Mouse (Mus musculus) left cerebral cortex, adult 2 months (tissue): ENCODE data around the gene Rhog. TPM values are rescaled to one million over a fixed set of nuclear protein-coding genes. Genes with fewer than 3 reads are reported as not detected.

Source experiments
- DNase-seq, 2 experiments: peaks; one replicate each; pipeline ENCODE4 v3.0.0; 2021 to 2022; ENCODE audit warnings: low spot score in 2 of 2, mixed read lengths in 1 of 2; ENCODE audit errors: extremely low spot score in 1 of 2
- H3K27ac ChIP-seq: fragments of 200-600 bp; 2 replicates; pipeline ENCODE4 v1.8.1; 2022
- H3K4me3 ChIP-seq: fragments of 200-600 bp; 2 replicates; pipeline ENCODE4 v1.8.1; 2022
- CTCF ChIP-seq: fragments of 200-600 bp; IDR thresholded peaks from 2 replicates; pipeline ENCODE4 v1.8.1; 2022; ENCODE audit warnings: antibody characterized with exemption, mild to moderate bottlenecking, moderate library complexity
- intact Hi-C: fragments of 180-260 bp; cut with DNase I; formaldehyde crosslinking; loops from one replicate; pipeline ENCODE4 v1.15.1; 2025
- total RNA-seq, 2 experiments: library from RNA; stranded (reverse); gene quantifications; 2 replicates each; pipeline ENCODE4 v1.2.3; 2021

The Rhog gene
- total RNA-seq, 2 experiments from 2014 or later = 19.2 to 21.7 TPM

GRCm38 (mm10) chr7:102238686-102239286 is 17.1 kb downstream of the Rhog start:
- no peak for TF ChIP-seq CTCF
- DNase-seq = no peak
- Histone ChIP-seq H3K4me3 (no peak overlapping the region), H3K27ac (peak overlapping the region; percentile 19; the same call in 1 of the 2 replicates)
- intact Hi-C loops = no loop called here

- Histone ChIP-seq H3K27ac (no peak overlapping the region), H3K4me3 (no peak overlapping the region)
- intact Hi-C loops = no loop called here
- no peak for DNase-seq
- TF ChIP-seq CTCF = no peak
Observed at GRCm38 (mm10) chr7:102233059-102233458, 22.8 kb downstream of the Rhog start.

GRCm38 (mm10) chr7:102229814-102230213 is 26.0 kb downstream of the Rhog start:
- intact Hi-C loops = no loop called here
- TF ChIP-seq CTCF = no peak
- H3K27ac ChIP-seq = no peak overlapping the region
- no peak overlapping the region for H3K4me3 ChIP-seq
- no peak for DNase-seq

- H3K4me3 ChIP-seq = no peak overlapping the region
- intact Hi-C loops = no loop called here
- DNase-seq = no peak
- no peak for TF ChIP-seq CTCF
- H3K27ac ChIP-seq = no peak overlapping the region
Observed at GRCm38 (mm10) chr7:102228049-102228670, 27.7 kb downstream of the Rhog start.

GRCm38 (mm10) chr7:102226051-102226450 is 29.8 kb downstream of the Rhog start:
- TF ChIP-seq CTCF = no peak
- H3K4me3 ChIP-seq = no peak overlapping the region
- no peak for DNase-seq
- intact Hi-C loops = no loop called here
- no peak overlapping the region for H3K27ac ChIP-seq

GRCm38 (mm10) chr7:102223883-102224738 is 31.7 kb downstream of the Rhog start:
- TF ChIP-seq CTCF = no peak
- intact Hi-C loops = loop anchor here (5.0 kb wide), 1 partner anchor 42 kb away; no protein-coding TSS in a partner anchor
- no peak for DNase-seq
- Histone ChIP-seq H3K27ac (no peak overlapping the region), H3K4me3 (no peak overlapping the region)

- intact Hi-C loops = loop anchor here (1.0 to 5.0 kb wide), 3 partner anchors 13 to 41 kb away; partner anchors contain the start of genes Nup98 and Pgap2
- peak overlapping the region; percentile 83 for H3K27ac ChIP-seq
- DNase-seq = peak; percentile 60 to 66
- no peak for TF ChIP-seq CTCF
- peak overlapping the region; percentile 76 for H3K4me3 ChIP-seq
Observed at GRCm38 (mm10) chr7:102222830-102223556, 32.9 kb downstream of the Rhog start.

- peak overlapping the region; percentile 76 for H3K4me3 ChIP-seq
- peak overlapping the region; percentile 83 for H3K27ac ChIP-seq
- intact Hi-C loops = loop anchor here (1.0 to 5.0 kb wide), 3 partner anchors 12 to 40 kb away; partner anchors contain the start of genes Nup98 and Pgap2
- peak; percentile 40 for TF ChIP-seq CTCF
- no peak for DNase-seq
Observed at GRCm38 (mm10) chr7:102222336-102222735, 33.5 kb downstream of the Rhog start.

- intact Hi-C loops = loop anchor here (1.0 to 5.0 kb wide), 3 partner anchors 12 to 40 kb away; partner anchors contain the start of genes Nup98 and Pgap2
Observed at GRCm38 (mm10) chr7:102221899-102222298, 34.0 kb downstream of the Rhog start.

GRCm38 (mm10) chr7:102211071-102211470 is 44.8 kb downstream of the Rhog start:
- Histone ChIP-seq H3K4me3 (peak overlapping the region; percentile 54), H3K27ac (peak overlapping the region; percentile 98)
- DNase-seq = no peak
- TF ChIP-seq CTCF = peak; percentile 26
- intact Hi-C loops = no loop called here

More at GRCm38 (mm10) chr7:102221899-102222298, 34.0 kb downstream of the Rhog start:
- no peak for DNase-seq
- no peak for TF ChIP-seq CTCF
- no peak overlapping the region for H3K27ac ChIP-seq
- no peak overlapping the region for H3K4me3 ChIP-seq
